Mouse (Mus musculus): ENCODE results near the gene BC005624.
A peak's percentile ranks its signal among the peaks of the same experiment; 100 is the strongest.

The BC005624 gene

GRCm38 (mm10) chr2:30981790-30982513 is at the start of gene BC005624, which contains the start of gene Usp20:
TSS of gene BC005624 (minus strand) at chr2:30982201.
TSS of gene Usp20 (plus strand) at chr2:30982279.
- peak; percentile 99 for DNase-seq (ENCODE audit: low spot score in 2 of 2)

- no peak for DNase-seq (ENCODE audit: low spot score in 2 of 2)
Measured at GRCm38 (mm10) chr2:31026642-31027041, 44.6 kb upstream of the BC005624 start.

- DNase-seq (ENCODE audit: low spot score in 2 of 2), result no peak
Measured at GRCm38 (mm10) chr2:31025458-31025857, 43.5 kb upstream of the BC005624 start.

GRCm38 (mm10) chr2:31024618-31025370 is 42.8 kb upstream of the BC005624 start:
- no peak for DNase-seq (ENCODE audit: low spot score in 2 of 2)

- no peak for DNase-seq (ENCODE audit: low spot score in 2 of 2)
Measured at GRCm38 (mm10) chr2:31023940-31024339, 41.9 kb upstream of the BC005624 start.

- no peak for DNase-seq (ENCODE audit: low spot score in 2 of 2)
Measured at GRCm38 (mm10) chr2:31020202-31020601, 38.2 kb upstream of the BC005624 start.

- DNase-seq (ENCODE audit: low spot score in 2 of 2), result no peak
Measured at GRCm38 (mm10) chr2:31019011-31019410, 37.0 kb upstream of the BC005624 start.

GRCm38 (mm10) chr2:31018519-31018918 is 36.5 kb upstream of the BC005624 start:
- DNase-seq (ENCODE audit: low spot score in 2 of 2), result no peak

- no peak for DNase-seq (ENCODE audit: low spot score in 2 of 2)
Measured at GRCm38 (mm10) chr2:31017625-31018317, 35.8 kb upstream of the BC005624 start.

GRCm38 (mm10) chr2:31013371-31014120 is 31.5 kb upstream of the BC005624 start:
- DNase-seq (ENCODE audit: low spot score in 2 of 2), result no peak

- no peak for DNase-seq (ENCODE audit: low spot score in 2 of 2)
Measured at GRCm38 (mm10) chr2:31007208-31007607, 25.2 kb upstream of the BC005624 start.

GRCm38 (mm10) chr2:31006434-31006833 is 24.4 kb upstream of the BC005624 start:
- DNase-seq (ENCODE audit: low spot score in 2 of 2), result no peak

GRCm38 (mm10) chr2:31005453-31005852 is 23.5 kb upstream of the BC005624 start:
- DNase-seq (ENCODE audit: low spot score in 2 of 2), result no peak

- no peak for DNase-seq (ENCODE audit: low spot score in 2 of 2)
Measured at GRCm38 (mm10) chr2:31002857-31003256, 20.9 kb upstream of the BC005624 start.

GRCm38 (mm10) chr2:30998443-30999260 is 16.7 kb upstream of the BC005624 start:
- DNase-seq (ENCODE audit: low spot score in 2 of 2), result no peak

GRCm38 (mm10) chr2:30995432-30995996 is 13.5 kb upstream of the BC005624 start:
- DNase-seq (ENCODE audit: low spot score in 2 of 2), result no peak

GRCm38 (mm10) chr2:30994853-30995252 is 12.9 kb upstream of the BC005624 start:
- DNase-seq (ENCODE audit: low spot score in 2 of 2), result no peak

GRCm38 (mm10) chr2:30990221-30990620 is 8.2 kb upstream of the BC005624 start:
- no peak for DNase-seq (ENCODE audit: low spot score in 2 of 2)

GRCm38 (mm10) chr2:30985111-30986020 is 3.4 kb upstream of the BC005624 start:
- peak in 1 of 2 experiments; percentile 66 for DNase-seq (ENCODE audit: low spot score in 2 of 2)
